Mouse (Mus musculus) hindbrain, embryonic 10.5 days (tissue): ENCODE measurements around the gene Zbtb3. TPM values are rescaled to one million over a fixed set of nuclear protein-coding genes. Genes with fewer than 3 reads are reported as not detected.
A peak's percentile ranks its signal among the peaks of the same experiment; 100 is the strongest.

Experiments
- DNase-seq: peaks from one replicate; pipeline ENCODE4 v3.0.0-alpha.2; 2017; ENCODE audit warnings: low spot score
- H3K27ac ChIP-seq: fragments of 300-500 bp; sonication (generic); 2 replicates; pipeline ENCODE4 v1.5.1; 2016; ENCODE audit warnings: mild to moderate bottlenecking, moderate library complexity
- H3K27me3 ChIP-seq: fragments of 300-500 bp; sonication (generic); 2 replicates; pipeline ENCODE4 v1.6.1; 2016; ENCODE audit warnings: mild to moderate bottlenecking; ENCODE audit not compliant: poor library complexity, insufficient read depth, severe bottlenecking
- H3K36me3 ChIP-seq: fragments of 300-500 bp; sonication (generic); 2 replicates; pipeline ENCODE4 v1.6.1; 2016; ENCODE audit warnings: mild to moderate bottlenecking, moderate library complexity
- H3K4me1 ChIP-seq: fragments of 300-500 bp; sonication (generic); replicated peaks from 2 replicates; pipeline ENCODE4 v1.6.1; 2016; ENCODE audit warnings: mild to moderate bottlenecking
- H3K4me3 ChIP-seq: fragments of 300-500 bp; sonication (generic); 2 replicates; pipeline ENCODE4 v1.5.1; 2016; ENCODE audit warnings: mild to moderate bottlenecking, moderate library complexity
- H3K9me3 ChIP-seq: fragments of 300-500 bp; sonication (generic); 2 replicates; pipeline ENCODE4 v1.6.1; 2016; ENCODE audit warnings: mild to moderate bottlenecking, moderate library complexity
- WGBS: fragments of 180-500 bp; shearing (Covaris S2); methylation state at CpG from one replicate; pipeline ENCODE4 v1.1.7; 2016; 5-methylcytosine and 5-hydroxymethylcytosine counted together
- polyA plus RNA-seq: library from polyadenylated mRNA; unstranded; fragments of >200 nt; fragmentation: Nextera tagmentation; extraction: Ambion mirVana; gene quantifications from 2 replicates; pipeline ENCODE4 v1.2.1, GENCODE M21; 2016

Zbtb3 gene
- 7.2 and 8.3 TPM in 2 replicates for polyA plus RNA-seq

DNA sequence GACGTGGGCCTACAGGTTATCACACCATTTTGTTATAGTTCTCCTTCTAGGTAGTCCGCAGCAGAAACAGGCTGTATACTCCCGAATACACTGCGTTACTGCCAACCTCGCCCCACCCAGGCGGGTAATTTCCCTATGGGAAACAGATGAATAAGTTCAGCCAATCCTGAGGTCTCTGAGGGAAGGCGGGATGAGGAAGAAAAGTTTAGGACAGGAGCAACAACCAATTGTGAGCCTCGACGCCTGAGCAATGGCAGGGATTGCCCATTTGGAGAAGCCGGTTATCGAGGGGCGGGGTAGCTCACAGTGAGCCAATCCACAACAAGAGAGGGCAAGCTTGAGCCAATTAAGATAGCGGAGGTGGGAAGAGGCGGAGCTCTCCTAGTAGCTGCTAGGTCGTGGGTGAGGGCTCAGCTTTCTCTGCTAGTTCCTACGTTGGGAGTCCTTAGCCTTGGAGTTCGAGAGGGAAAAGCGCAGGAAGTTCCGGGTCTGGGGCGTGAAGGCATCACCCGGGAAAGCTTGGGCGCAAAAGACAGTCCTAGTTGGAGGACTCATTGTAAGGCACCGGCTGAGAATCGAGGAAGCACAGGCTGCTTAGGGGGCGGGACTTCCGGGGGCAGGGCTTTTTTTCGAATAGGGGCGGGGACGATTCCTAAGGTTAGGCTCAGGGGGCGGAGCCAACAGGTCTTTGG, at the start of gene Zbtb3:
Zbtb3 (plus strand) TSS at position 426 of the 692 bp plus-strand sequence.
- WGBS = under 1% methylated on average over 30 of the region's 30 CpGs
- H3K4me1 ChIP-seq = peaks cover 32% of the 10 kb centered on the region
- peaks cover 41% of the 10 kb centered on the region for H3K36me3 ChIP-seq
- no peaks in the 10 kb centered on the region for H3K27me3 ChIP-seq
- H3K9me3 ChIP-seq = no peaks in the 10 kb centered on the region
- H3K27ac ChIP-seq = peak within 1 kb of the TSS; percentile 94
- peak; percentile 96 for DNase-seq
- peak within 1 kb of the TSS; percentile 69 for H3K4me3 ChIP-seq

DNA sequence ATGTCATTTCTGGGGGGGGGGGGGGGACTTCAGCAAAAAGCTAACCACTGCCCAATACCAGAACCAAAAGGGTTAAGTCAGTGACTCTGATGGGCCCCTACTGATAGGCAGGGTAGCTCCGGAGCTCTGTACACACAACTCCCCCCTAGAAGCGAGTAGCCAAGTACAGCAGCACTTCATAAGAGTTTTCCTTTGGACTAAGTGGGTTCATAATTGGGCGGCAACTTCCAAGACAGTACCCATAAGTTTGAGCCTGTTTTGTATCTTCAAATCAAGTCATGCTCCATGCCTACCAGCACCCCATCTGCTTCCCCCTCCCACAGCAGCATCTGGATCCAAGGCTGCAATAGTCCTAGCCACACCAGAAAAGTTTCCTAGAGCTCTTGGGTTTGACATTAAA, 46.7 kb upstream of the Zbtb3 start:
- Histone ChIP-seq H3K4me3 (0 out of 2 replicates have a peak overlapping the region, but pooled peaks have one; percentile 99), H3K27me3 (no peaks in the 10 kb centered on the region), H3K4me1 (peaks cover 35% of the 10 kb centered on the region), H3K27ac (no peak overlapping the region), H3K36me3 (peaks cover 52% of the 10 kb centered on the region), H3K9me3 (no peaks in the 10 kb centered on the region)
- 86% methylated on average over 3 of the region's 3 CpGs for WGBS
- no peak for DNase-seq

DNA sequence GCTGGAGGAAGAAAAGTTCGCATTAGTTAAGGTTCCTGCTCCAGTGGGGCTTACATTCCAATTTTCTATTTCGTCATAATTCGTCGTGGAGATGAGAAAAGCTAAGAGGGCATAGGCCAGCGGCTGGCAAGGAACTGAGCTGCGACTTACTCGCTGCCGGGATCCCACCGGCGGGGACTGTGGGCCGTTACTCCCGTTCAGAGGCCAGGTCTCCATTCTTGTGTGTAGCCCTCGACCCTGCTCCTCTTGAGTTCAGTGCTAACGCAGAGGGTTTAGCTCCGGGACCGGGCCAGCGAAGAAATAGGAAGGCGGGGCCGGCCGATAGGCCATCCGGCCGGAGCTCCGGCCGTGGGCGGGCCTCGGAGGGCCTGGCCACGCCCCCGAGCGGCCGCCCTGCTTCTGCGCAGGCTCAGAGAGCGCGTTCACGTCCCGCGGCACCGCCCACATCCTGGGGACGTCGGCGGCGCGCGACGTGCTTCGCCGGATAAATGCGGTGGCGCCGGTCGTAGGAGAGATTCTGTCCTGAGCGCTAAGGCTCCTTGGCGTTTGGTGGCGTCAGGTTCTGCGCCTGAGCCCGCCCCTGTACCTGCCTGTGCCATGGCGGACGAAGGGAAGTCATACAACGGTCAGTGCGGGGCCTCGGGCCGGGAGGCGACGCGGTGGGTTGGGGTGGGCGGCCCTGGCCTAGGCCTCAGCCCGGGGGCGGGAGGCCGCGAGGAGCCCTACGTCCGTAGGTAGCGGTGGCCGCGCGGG, 45.5 kb upstream of the Zbtb3 start, which contains the start of gene Nxf1:
Nxf1 (plus strand) TSS at position 439 of the 753 bp plus-strand sequence.
- no peaks in the 10 kb centered on the region for H3K27me3 ChIP-seq
- peak; percentile 93 for DNase-seq
- H3K4me3 ChIP-seq = peak within 1 kb of the TSS; percentile 99
- no peaks in the 10 kb centered on the region for H3K9me3 ChIP-seq
- under 1% methylated on average over 75 of the region's 75 CpGs for WGBS
- peaks cover 46% of the 10 kb centered on the region for H3K36me3 ChIP-seq
- peaks cover 35% of the 10 kb centered on the region for H3K4me1 ChIP-seq
- peak within 1 kb of the TSS; percentile 96 for H3K27ac ChIP-seq

DNA sequence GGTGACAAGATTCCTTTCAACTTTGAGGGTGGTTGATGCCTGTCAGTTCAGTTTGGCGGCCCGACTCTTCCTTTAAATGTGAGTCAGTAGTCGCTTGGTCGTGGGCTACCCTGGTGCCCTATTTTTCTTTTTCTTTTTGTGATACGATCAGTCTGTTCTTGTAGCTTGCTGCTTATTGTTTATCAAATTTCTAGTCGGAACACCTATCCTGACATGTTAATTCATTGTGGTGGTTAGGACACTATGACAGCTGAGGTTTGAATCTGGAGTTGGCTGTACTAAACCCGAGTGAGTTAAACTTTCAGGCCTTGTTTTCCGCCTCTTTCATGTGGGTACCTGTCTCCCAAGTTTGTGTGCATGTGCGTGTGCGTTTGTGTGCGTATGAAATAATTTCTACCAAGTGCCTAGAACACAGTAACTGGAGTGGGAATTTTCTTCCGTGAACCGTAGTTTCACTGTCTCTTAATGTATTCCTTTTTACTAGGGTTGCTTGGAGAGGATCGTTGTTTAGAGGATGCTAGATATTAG, 44.8 kb upstream of the Zbtb3 start:
- Histone ChIP-seq H3K4me3 (peak overlapping the region; percentile 99), H3K9me3 (no peaks in the 10 kb centered on the region), H3K4me1 (peaks cover 35% of the 10 kb centered on the region), H3K27me3 (no peaks in the 10 kb centered on the region), H3K36me3 (peaks cover 46% of the 10 kb centered on the region), H3K27ac (peak overlapping the region; percentile 96)
- no peak for DNase-seq
- 11% methylated on average over 14 of the region's 14 CpGs for WGBS

DNA sequence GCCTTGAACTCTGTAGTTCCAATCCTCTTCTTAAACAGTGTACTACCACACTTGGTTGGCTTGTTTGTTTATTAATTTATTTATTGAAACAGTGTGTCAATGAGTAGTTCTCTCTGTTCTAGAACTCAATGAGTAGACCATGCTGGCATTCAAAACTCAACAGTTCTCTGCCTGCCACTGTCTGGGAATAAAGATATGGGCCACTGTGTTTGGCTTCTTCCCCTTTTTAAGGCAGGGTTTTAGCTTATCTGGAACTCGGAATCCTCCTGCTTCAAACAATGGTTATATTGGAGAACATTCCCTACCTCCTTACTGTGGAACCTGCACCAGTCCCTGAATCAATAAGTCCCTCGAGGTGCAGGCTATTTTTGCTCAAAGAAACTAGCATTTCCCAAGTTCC, 43.5 kb upstream of the Zbtb3 start:
- Histone ChIP-seq H3K27me3 (no peaks in the 10 kb centered on the region), H3K4me1 (peaks cover 35% of the 10 kb centered on the region), H3K4me3 (0 out of 2 replicates have a peak overlapping the region, but pooled peaks have one; percentile 99), H3K9me3 (no peaks in the 10 kb centered on the region), H3K36me3 (peaks cover 46% of the 10 kb centered on the region), H3K27ac (no peak overlapping the region)
- DNase-seq = no peak
- WGBS = 93% methylated on average over 2 of the region's 2 CpGs

DNA sequence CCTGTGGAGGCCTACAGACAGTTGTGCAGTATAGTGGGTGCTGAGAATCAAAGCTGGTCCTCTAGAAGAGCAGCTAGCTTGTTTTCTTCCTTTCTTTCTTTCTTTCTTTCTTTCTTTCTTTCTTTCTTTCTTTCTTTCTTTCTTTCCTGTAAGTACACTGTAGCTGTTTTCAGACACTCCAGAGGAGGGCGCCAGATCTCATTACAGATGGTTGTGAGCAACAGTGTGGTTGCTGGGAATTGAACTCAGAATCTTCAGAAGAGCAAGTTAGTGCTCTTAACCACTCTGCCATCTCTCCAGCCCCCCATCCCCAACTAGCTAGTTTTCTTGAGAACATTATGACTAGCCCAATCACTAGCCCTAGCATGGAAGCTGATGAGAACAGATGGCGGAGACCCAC, 41.6 kb upstream of the Zbtb3 start:
- Histone ChIP-seq H3K9me3 (peaks cover 10% of the 10 kb centered on the region), H3K36me3 (peaks cover 47% of the 10 kb centered on the region), H3K27me3 (no peaks in the 10 kb centered on the region), H3K4me3 (no peak overlapping the region), H3K27ac (no peak overlapping the region), H3K4me1 (peaks cover 30% of the 10 kb centered on the region)
- WGBS = 87% methylated on average over 2 of the region's 2 CpGs
- no peak for DNase-seq

DNA sequence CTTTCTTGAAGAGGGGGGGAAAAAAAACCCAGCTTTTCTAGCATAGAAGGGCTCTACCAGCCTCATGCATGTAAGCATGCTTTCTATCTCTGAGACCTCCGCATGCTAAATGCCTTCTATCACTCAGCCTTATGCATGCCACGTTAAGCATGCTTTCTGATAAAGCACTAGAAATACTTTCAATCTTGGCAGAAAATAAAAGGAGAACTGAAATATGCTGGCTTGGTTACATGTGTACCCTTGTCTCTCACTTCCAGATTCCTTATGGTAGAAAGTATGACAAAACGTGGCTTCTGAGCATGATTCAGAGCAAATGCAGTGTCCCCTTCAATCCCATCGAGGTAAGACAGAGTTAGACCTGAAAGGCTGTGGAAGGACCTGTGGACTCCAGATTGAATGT, 39.1 kb upstream of the Zbtb3 start:
- Histone ChIP-seq H3K9me3 (peaks cover 11% of the 10 kb centered on the region), H3K36me3 (peaks cover 69% of the 10 kb centered on the region), H3K4me3 (no peak overlapping the region), H3K27ac (no peak overlapping the region), H3K4me1 (peaks cover 7% of the 10 kb centered on the region), H3K27me3 (no peaks in the 10 kb centered on the region)
- 92% methylated on average over 4 of the region's 4 CpGs for WGBS
- DNase-seq = no peak

DNA sequence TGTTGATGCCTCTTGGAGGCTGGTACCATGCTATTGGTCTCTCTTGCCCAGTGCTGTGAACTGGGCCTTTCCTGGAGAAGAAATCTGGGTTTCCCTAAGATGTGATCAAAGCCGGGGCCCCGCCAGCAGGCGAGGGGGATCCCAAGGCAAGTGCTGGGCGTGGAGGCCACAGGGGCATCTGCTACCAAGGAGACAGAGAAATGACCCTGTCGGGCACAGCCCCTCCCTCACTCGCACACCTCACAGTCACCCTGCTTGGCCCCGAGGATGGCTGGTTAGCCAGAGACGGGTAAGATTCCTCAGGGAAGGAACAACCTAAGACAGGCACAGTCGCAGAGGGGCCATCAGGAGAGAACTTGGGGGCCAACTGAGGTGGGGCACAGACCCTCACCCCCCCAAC, 36.8 kb upstream of the Zbtb3 start:
- Histone ChIP-seq H3K27ac (no peak overlapping the region), H3K27me3 (no peaks in the 10 kb centered on the region), H3K4me3 (no peak overlapping the region), H3K9me3 (peaks cover 11% of the 10 kb centered on the region), H3K36me3 (peaks cover 92% of the 10 kb centered on the region), H3K4me1 (peaks cover 5% of the 10 kb centered on the region)
- DNase-seq = no peak
- WGBS = 96% methylated on average over 9 of the region's 9 CpGs

DNA sequence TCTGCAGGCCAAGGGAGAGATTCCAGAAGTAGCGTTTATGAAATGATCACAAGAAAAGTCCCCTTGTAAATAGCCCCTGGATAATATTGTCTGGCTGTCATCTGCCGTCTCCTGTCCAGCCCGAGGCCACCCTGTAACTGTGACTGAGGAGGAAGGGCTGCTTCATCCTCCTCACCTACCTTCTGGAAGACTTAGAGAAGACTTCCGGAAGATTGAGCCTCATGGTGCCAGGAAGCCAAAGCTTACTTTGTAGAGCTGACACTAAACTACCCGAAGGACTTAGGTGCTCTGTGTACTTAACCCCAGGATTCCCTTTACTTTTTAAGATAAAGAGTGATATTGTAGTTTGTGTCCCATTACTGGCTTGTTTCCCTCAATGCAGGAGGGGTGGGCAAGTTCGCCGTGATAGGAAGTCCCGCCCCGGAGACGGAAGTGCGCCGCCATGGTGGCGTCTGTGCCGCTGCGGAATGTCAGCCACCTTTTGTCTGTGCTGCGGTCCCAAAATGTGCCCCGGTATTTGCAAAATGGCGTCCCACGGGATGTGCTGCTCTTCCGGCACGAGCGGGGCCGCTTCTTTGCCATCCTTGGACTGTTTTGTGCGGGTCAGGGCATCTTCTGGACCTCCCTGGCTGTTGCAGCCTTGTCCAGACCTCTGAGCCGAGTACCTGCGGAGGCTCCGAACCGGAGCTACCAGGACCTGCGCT, 31.6 kb upstream of the Zbtb3 start, which contains the start of gene Tmem223:
Tmem223 (plus strand) TSS at position 430 of the 704 bp plus-strand sequence.
- peak within 1 kb of the TSS; percentile 92 for H3K4me3 ChIP-seq
- H3K27ac ChIP-seq = peak within 1 kb of the TSS; percentile 98
- no peaks in the 10 kb centered on the region for H3K27me3 ChIP-seq
- DNase-seq = peak; percentile 83
- WGBS = 21% methylated on average over 29 of the region's 29 CpGs
- peaks cover 41% of the 10 kb centered on the region for H3K4me1 ChIP-seq
- H3K36me3 ChIP-seq = peaks cover 78% of the 10 kb centered on the region
- H3K9me3 ChIP-seq = peaks cover 1% of the 10 kb centered on the region; the same call in 1 of the 2 replicates

DNA sequence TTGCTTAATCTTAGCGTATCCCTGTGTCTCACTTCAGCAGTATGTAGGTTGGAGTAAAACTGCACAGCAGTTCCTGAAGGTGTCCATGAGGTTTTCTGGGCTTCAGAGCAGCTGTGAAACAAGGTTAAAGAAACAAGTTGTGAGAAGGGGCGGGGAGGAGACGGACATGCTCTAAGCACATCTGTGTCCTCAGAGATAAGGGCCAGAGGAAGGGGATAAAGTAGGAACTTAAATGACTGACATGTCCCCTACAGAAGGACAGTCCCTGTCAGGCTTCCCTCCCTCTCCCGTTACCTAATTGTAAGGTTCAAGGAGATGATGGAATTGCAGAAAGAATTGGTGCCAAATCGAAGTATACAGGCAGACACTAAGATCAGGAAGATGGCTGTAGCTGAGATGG, 29.4 kb upstream of the Zbtb3 start:
- Histone ChIP-seq H3K4me3 (peak overlapping the region; percentile 77), H3K36me3 (peaks cover 63% of the 10 kb centered on the region), H3K9me3 (no peaks in the 10 kb centered on the region), H3K4me1 (peaks cover 47% of the 10 kb centered on the region), H3K27ac (peak overlapping the region; percentile 98), H3K27me3 (no peaks in the 10 kb centered on the region)
- no peak for DNase-seq
- 87% methylated on average over 5 of the region's 5 CpGs for WGBS

DNA sequence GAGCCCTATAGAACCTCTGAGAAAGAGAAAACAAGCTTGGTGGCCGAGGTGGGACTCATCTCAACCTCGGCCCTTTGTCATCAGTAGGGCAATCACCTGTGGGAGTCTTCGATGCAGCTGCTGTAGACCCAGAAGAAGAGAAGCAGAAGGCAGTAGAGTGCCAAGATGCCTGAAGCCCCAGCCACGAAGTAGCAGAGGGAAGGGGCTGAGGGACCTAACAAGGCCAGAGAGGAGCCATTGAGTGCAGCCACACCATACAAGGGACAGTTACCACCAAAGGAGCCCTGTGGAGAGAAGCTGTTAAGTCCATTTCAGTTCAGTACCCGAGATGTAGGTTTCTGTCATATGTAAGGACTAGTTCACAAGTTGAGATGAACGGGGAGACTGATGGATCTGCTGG, 28.9 kb upstream of the Zbtb3 start:
- Histone ChIP-seq H3K9me3 (no peaks in the 10 kb centered on the region), H3K27me3 (no peaks in the 10 kb centered on the region), H3K4me3 (peak overlapping the region; percentile 77), H3K4me1 (peaks cover 47% of the 10 kb centered on the region), H3K36me3 (peaks cover 63% of the 10 kb centered on the region), H3K27ac (peak overlapping the region; percentile 98)
- no peak for DNase-seq
- WGBS = 59% methylated on average over 6 of the region's 6 CpGs

DNA sequence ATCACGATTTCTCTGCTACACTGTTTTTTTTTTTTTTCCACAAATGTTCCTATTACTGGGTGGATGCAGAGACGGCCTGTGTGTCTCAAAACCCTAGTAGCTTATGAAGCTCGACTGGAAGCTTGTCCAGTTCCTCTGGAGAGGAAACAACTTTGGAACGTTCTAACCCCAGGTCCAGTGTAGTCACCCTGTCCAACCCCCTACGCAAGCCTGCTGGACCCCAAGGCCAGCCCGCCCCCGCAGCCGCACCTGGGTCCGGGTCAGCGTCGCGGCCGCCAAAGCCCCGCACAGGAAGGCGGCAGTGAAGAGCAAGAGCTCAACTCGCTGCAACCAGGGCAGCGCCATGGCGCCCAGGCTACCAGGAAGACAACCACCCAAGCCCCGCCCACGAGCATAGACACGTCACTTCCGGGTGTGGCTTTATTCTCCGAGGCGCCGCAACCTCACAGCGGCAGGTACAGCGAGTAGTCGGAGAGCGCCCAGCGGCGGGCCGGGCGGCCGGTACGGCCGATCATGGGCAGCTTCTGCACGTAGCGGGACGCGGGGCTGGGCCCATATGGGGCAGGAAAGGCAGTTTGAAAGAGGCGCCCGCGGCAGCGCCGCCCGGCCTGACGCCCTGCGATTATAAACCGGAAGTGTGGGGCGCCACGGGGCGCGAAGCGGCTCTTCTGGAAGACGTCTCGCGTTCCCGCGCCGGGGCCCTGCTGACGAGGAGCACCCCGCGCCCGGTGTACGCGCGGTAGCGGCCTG, 28.1 kb upstream of the Zbtb3 start, which contains the start of gene Tmem179b:
Tmem179b (minus strand) TSS at position 382 of the 750 bp plus-strand sequence.
- Histone ChIP-seq H3K36me3 (peaks cover 61% of the 10 kb centered on the region), H3K27ac (peak within 1 kb of the TSS; percentile 98), H3K4me1 (peaks cover 47% of the 10 kb centered on the region), H3K9me3 (no peaks in the 10 kb centered on the region), H3K4me3 (peak within 1 kb of the TSS; percentile 77), H3K27me3 (no peaks in the 10 kb centered on the region)
- under 1% methylated on average over 68 of the region's 68 CpGs for WGBS
- DNase-seq = peak; percentile 97
